Mouse (Mus musculus) heart, adult 8-10 months (tissue): ENCODE results near the gene Slc39a11. TPM values are rescaled to one million over a fixed set of nuclear protein-coding genes. Genes with fewer than 3 reads are reported as not detected.
A peak's percentile ranks its signal among the peaks of the same experiment; 100 is the strongest.

Source experiments
- DNase-seq: peaks from one replicate; pipeline ENCODE4 v3.0.0; 2022; ENCODE audit warnings: low spot score
- total RNA-seq, 4 experiments: library from RNA; stranded (reverse); gene quantifications; 2 replicates each; pipeline ENCODE4 v1.2.4; 2022

The Slc39a11 gene
- total RNA-seq, 4 experiments from 2014 or later, result 2.8 to 4.4 (median 4.0) TPM

DNA sequence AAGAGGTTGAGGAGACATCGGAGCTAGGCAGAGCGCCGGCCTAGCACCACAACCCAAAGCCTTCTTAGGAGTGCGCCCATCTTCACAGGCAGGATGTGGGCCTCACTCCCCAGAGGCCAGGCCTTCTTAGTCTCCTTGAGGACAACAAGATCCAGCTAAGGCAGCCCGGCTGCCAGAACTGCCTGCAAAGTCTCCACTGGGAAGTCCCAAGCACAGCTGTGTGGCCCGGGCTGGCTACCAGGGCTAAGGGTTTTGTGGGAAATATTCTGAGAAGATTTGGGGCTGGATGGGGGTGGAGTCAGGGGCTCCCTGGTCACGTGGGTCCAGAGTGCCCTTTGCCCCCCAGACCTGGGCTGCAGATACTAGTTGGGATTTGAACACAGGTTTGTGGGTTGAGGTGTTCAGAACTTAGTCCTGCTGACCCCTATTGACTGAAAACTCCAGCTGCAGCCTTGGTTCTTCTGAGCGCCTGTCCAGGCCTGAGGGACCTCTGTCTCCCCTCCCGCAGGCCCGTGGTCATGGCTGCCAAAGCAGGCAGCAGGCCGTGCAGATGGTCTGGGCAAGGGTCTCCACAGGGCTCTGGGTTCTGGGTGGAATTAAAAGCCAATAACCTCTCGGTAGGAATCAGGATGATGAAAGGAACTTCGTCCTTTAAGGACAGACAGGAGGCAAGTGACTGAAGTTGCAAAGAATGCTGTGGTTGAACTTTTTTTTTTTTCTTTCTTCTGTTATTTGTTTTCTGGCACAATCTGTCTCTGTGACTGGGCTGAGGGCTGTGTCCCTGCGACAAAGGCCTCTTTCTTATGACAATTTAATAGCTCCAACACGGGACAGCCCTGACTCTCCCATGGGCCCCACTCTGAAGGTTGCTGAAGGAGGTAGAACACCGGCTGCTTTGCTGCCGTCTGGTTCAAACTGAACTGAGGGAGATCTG lies 357.8 kb downstream of the Slc39a11 start:
- DNase-seq, result peak; percentile 52

DNA sequence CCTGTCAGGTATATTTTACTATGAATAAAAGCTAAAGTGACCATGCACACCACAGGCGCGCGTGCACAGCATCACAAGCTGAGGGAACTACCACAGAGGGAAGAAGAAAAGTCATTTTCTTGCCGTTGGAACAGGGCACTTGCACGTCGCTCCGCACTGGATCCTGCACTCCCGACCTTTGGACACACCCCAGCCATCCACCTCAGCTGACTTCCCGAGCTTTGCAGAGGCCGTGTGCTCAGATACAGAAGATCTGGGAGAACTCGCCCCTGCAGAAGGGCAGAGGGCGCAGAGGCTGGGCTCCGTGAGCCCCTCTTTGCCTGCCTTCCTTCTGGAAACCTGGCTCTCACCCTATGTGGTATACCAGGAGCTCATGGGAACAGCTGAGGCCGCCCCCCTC lies 359.0 kb downstream of the Slc39a11 start:
- no peak for DNase-seq

DNA sequence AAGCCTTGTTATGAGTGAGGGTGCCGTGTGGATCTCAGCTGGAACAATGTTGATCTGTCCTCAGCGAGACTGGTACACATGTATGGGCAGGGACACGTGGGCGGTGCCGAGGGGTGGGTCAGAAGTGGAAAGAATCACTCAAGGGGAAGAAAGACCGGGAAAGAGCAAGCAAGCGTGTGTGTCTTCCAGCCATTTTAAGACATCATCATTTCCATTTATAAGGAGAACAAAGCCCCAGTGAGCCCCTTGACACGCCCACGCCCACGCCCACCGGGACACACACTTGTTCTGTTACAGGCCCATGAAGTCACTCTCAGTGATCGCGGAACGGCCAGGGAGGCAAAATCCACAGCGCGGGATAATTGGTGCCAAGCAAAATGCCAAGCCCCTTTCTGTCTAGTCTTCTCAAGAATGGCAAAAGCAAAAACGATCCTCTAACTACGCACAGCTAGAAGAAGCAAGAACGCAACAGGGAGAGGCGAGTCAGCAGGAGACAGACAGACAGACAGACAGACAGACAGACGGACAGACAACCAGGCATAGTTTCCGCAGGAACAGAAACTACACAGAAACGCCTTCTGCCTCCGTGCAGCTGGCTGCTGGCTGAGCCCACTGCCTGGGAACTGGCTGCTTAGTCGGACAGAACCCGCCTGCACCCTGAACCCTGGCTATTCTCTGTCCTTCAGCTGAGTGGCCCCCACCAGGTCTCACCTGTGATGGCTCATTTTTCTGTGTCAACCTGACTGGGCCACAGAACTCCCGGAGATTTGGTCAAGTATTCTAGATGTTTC lies 364.7 kb downstream of the Slc39a11 start:
- no peak for DNase-seq

DNA sequence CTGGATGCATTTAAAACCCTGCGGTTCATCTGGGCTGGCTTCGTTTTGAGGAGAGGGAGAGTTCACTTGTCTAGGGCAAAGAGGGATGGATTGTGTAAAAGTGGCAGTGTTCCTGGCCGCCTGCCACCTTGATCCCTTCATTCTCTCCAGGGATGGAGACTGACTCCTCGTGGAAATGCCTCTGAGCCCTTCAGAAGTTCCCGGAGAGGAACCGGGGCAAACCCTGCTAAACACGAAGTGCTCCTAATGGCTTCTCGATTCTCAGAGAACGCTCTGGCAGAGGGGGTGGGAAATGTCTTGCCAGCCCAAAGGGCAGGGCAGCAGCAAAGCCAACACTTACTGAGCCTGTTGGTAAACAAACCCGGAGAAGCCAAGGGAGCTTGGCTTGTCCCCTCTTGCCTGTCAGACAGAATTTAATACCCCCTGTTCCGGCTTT lies 366.5 kb downstream of the Slc39a11 start:
- no peak for DNase-seq

DNA sequence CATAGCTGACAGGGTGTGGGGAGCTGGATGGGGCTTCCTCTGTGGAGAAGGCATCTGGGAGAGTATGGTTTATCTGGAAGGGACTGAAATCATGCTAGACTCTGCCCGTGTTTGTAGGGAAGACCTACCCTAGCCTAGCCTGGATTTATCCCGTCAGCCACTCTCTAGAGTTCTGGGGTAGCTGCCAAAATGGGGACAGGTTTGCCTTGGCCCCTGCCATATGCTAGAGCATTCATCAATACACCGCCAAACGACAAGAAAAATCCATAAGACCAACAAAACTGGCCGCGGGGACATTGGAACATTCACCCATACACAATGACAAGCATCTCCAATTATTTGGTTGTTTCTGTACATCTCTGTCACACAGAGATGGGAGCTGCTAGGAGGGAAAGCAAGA lies 371.6 kb downstream of the Slc39a11 start:
- no peak for DNase-seq

DNA sequence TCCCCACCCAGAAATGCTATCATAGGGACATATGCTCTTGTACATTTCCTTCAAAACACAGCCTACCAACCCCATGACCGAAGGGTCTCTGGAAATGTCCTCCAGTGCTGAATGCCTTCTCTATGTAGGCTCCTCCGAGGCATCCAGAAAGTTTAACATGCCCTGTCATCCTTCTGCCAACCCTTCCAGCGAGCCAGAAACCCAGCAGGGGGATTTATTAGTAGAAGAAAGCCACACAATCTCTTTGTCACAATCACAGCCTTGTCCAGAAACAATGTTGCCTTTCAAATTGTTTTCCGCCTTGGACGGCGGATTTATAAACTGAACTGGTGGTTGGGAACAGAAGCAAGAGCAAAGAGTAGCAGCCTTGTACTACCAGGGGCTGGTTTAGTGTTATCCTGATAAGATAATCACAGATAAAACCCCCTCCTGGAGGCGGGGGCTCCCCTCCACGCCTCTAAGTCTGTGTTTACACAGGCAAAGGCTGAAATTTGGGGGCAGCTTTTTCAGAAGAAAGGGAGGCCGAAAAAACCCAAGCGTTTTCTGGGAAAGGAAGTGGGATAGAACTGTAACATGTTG lies 372.8 kb downstream of the Slc39a11 start:
- DNase-seq, result no peak

DNA sequence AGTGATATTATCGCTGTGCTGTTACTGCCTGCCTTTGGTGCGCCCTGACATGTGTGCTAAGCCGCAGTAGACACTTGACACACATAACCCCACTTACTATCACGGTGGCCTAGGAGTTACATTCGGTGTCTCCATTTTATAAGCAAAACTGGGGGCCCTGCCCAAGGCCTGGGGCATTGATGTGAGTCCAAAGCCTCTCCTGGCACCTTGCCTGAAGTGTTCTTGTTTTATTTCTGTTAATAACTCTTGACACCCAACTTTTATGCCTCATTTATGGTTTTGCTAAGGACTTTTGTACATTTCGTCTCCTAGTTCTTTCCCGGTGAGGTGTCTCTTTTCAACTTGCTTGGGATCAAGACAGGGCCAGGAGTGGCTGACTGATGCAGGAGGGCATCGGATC lies 373.4 kb downstream of the Slc39a11 start:
- DNase-seq, result no peak

DNA sequence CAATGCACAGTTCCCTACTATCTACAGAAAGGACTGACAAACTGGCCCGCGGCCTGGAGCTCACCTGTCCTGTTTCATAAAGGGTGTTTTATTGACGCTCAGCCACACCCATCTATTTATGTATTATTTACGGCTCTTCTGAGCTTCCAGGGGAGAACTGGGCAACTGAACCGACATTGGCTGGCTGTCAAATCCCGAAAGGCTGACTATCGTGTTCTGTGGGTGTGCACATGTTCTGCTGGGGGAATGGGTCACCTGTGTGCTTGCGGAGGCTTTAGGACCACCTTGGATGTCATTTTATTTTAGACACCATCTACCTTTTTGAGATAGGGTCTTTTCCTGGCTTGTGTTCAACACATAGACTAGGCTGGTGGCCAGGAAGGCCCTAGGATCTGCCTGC lies 375.8 kb downstream of the Slc39a11 start:
- DNase-seq, result no peak

DNA sequence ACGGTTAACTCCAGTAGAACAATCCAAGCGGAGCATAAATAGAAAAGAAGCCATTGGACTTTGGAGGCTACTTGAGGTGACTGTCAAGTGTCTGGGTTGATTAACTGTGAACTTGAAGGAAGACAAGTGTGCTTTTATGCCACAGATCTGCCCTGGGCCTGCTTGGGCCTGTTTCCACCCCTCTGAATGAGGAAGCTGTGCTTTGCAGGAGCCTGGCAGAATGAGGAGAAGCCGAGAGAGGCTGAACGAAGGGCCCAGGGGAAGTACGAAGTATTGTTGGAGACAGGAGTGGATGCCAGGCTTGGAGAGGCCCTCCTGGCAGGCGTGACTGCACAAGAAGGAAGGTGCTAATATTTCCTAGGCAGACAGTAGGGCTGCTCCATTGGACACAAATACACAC lies 378.0 kb downstream of the Slc39a11 start:
- DNase-seq, result no peak

DNA sequence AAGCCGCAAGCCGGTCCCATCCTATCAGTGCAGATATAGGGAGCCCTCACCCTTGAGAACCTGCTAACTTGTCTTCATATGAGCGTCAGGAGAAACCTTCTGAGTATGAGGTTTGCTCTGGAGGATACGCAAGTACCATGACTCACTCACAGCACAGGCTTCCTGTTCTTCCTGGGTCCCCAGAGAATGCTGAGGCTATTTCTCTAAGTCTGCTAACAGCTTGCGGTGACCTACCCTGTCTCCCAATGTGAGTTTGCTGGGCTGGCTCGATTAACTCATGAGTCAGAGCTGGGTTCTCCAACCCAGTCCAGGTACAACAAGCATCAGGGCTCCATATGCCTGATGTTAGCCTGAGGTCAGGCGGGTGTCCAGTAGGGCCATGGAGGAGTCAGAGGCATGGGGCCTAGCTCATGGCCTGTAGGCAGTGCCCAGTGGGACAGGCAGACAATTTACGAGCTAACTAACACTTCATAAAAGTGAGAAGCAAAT lies 381.0 kb downstream of the Slc39a11 start:
- no peak for DNase-seq

DNA sequence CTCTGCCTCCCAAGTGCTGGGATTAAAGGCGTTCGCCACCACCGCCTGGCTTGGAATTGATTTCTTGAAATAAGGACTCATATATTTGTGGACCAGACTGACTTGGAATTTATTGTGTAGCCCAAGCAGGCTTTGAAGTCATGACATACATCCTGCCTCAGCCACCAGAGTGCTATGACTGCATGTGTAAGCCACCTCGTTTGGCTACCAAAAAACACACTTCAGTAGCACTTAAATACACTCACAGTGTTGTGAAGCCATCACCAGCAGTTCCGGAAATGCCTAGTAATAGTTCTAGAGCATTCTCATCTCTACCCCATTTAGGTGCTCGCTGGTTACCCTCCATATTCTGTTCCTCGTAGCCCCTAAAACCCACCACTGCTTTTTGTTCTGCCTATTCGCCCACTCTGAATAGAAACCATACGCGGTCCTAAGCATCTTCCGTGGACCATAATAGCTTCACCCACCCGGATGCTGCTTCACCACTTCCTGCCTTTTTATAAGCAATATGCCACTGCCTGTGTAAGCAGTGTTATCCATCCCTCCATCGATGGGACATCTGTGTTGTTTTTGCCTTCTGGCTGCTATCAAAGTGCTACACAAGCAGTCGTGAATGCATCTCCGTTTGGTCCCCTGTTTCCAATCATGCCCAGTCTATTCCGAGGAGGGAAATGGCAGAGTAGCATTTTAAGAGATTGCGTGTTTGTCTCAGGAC lies 382.2 kb downstream of the Slc39a11 start:
- DNase-seq, result no peak

DNA sequence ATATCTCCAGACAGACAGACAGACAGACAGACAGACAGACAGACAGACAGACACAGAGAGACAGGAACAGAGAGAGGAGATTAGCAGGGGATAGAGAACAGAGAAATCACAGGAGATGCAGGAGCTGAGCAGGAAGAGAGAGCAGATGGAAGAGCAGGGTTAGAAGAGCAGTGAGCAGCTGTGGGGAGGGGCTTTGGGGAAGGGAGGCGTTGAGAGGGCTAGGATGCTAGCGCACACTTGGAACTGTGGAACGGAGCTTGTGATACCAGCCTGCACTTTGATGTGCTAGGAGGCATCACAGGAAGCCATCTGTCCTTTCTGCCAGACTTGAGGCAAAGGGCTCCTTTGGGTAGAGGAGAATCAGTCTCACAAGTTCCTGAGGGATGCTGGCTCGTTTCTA lies 383.2 kb downstream of the Slc39a11 start:
- no peak for DNase-seq

DNA sequence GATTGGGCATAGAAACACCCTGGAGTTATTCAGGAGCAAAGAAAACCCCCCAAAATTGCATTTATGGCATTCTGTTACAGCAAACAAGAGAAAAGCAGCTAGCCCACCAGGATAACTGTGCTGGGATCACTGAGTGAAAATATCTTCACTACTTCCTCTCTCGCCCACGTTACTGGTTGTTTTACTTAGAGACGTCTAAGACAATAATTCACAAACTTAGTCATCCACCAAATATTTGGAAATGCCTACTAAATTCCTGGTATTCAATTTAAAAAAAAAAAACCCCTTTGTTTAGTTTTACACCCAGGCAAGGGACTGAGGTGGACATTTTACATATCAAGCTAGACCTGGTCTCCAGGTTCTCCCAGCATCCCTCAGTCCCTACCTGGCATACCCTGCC lies 384.3 kb downstream of the Slc39a11 start:
- no peak for DNase-seq

DNA sequence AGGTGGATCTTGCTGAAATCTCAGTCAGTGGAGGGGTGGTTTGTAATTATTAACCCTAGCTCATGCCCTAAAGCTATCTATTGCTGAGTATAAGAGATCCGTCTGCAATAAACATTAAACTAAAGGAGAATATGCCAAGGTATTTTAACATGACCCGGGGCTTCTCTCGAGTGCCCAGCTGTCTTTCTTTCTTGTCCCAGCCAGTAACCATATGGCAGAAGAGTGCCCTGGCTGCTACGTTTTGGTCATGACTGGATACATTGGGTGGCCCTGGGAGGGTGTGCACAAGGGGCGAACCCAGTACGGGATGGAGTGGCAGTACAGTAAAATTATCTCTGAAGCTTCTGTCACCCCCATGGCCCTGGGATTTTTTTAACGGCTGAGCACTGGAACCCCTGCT lies 385.9 kb downstream of the Slc39a11 start:
- no peak for DNase-seq

DNA sequence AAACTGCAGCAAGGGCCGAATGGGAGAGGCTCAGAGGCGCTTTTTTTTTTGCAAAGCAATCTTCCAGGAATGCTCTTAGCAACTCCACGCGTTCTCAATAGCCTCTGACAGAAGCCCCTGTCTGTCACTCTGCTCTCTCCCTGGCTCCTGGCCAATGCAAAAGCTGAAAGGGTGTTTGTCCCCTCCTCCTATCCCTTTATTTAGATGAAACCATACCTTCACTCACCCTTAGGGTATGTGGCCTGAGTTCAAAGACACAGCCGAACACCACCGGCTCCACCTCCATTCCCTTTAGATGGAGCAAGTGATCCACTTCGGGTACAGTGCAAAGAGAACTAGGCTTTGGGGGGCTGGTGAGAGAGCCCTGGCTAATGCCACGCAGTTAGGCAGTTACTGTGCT lies 387.8 kb downstream of the Slc39a11 start:
- no peak for DNase-seq

DNA sequence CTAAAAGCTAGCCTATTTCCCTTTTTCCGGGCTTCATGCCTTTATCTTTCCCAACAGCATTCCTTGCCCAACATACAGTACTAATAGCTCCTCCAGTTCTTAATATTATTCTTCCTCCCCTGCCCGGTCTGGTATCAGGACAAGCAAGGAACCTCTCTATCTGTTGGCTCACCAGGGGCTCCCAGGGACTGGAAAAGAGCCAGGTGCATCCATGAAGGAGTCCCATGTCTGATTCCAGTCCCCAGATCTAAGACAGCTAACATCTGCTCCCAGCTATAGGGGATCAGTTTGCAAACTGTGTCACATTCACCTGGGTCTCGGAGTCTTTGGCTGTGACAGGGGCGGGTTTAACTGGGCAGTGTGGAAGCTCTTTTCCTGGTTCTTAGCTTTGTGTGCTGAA lies 388.5 kb downstream of the Slc39a11 start:
- DNase-seq, result no peak

DNA sequence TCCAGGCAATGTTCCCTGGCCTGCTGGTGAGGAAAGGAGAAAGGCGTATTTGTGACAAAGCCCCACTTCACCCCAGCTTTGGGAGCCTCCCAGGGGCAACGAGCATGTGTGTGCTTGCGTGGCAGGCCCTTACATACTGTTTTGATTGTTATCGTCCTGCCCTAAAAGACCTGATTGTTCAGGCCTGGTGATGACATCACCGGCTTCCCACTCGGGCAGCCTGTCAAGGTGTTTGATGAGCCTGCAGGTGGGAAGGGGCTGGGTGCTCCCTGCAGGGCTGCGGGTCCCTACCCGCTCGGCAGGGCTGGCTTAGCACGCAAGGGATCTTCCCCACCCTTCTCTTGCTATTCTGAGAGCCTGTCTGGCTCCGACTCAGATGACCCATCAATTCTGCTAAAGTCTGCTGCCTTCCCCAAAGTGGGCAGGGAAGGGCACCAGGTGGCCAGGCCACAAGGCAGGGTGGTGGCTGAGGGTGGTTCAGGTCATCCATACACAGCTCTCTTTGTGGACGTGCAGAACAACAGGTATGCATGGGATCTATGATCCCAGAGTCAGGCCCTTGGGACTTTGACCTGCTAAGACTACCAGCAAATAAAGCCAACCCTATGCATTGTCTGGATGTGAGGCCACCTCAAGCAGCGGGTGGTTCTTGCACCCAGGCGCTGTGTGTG lies 390.0 kb downstream of the Slc39a11 start:
- no peak for DNase-seq

DNA sequence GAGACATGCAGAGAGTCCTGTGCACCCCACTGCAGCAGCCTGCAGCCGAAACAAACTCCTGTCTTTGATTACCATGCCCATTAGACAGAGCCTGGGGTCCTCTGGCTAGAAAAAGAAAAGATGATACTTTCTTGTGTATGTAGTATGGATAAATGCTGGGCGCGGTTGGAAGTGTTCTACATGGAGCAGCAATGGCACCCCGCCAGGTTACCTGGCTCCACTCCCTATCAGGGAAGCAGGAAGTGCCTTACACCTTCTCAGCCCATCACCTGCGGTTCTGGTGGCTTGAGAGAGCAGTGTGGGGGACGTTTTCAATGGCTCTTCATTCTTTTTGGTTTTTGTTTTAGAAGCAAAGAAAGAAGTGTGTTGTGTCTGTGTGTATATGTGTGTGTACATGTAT lies 391.9 kb downstream of the Slc39a11 start:
- no peak for DNase-seq

DNA sequence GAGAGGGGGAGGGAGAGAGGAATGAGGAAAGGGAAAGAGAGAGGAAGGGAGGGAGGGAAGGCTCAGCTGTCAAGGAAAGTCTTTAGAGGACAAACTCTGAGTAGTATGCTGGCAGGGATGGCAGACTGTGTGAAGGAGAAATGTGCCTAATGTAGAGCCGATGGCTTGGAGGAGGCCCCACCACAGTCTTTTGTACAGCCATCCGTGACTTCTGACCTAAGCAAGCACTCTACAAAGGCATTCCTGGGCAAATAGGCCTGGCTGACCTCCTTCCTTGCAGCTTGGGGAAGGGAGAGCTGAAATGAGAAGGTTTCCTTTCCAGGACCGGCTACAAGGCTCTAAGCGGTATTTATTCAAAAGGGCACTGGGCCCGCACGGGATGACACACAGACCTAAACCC lies 395.2 kb downstream of the Slc39a11 start:
- no peak for DNase-seq

DNA sequence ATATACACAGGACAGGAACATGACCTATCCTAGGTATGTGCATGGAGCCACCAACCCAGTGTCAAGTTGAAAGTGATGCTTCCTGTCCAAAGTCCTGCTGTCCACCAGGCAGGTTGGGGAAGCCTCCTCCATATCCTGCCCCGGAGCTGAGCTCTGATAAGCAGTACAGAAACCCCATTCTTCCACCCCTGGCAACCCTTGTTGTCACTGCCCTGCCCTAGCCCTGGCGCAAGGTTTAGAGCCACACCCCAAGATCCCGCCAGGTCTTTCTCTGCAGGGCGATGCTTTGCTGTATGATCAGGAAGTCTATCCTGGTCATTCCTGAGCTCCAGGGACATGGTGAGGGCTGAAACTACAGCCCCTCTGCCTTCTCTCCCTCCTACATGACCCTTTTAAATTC lies 396.7 kb downstream of the Slc39a11 start:
- DNase-seq, result no peak

DNA sequence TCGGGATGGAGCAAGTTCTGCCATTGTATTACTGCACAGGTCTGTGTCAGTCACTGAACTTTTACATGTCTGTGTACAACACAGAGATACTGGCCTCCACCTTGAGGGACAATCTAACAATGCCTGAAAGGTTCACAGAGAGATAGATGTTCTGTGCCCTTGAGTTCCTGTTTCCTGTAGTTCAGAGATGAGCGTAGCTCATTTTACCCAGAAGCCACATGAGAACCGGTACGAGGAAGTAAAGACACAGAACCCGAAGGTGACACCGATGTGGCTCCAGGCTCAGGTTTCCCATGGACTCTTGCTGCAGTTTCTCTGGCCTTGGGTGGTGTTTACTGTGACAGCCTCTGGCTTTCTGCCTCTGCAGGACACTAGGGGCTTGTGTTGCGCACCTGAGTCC lies 398.7 kb downstream of the Slc39a11 start:
- no peak for DNase-seq
